Mouse (Mus musculus): Measurements from ENCODE around the gene Fam83c.

DNA sequence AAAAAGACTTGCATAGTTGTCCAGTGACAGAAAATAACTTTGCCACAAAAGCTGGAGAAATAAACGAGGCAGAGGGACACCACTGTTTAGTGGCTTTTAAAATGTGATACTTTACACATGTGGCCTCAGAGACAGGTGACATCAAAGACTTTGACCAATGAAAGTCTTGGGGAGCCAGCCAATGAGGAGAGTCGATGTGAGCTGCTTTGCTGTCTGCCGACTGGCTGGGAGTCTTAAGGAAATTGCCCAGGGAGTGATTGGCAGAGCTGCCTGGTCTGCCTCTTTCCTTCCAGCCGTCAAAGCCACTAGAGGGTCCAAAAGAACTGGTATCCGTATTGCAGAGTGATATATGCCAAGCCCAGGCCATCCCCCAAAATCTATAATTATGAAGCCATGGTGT lies 19.8 kb downstream of the Fam83c start:
- TF ChIP-seq CTCF (IDR thresholded peaks at IDR 0.05; ENCODE audit: insufficient read depth, low read depth, low read length), result no peak
- no peak for TF ChIP-seq POLR2A (IDR thresholded peaks at IDR 0.05; ENCODE audit: insufficient read depth, low read depth, low read length)

All from olfactory bulb, adult 2 months (tissue).